Mouse (Mus musculus): Measurements from ENCODE around the gene Gm48551.

Gene Gm48551

DNA sequence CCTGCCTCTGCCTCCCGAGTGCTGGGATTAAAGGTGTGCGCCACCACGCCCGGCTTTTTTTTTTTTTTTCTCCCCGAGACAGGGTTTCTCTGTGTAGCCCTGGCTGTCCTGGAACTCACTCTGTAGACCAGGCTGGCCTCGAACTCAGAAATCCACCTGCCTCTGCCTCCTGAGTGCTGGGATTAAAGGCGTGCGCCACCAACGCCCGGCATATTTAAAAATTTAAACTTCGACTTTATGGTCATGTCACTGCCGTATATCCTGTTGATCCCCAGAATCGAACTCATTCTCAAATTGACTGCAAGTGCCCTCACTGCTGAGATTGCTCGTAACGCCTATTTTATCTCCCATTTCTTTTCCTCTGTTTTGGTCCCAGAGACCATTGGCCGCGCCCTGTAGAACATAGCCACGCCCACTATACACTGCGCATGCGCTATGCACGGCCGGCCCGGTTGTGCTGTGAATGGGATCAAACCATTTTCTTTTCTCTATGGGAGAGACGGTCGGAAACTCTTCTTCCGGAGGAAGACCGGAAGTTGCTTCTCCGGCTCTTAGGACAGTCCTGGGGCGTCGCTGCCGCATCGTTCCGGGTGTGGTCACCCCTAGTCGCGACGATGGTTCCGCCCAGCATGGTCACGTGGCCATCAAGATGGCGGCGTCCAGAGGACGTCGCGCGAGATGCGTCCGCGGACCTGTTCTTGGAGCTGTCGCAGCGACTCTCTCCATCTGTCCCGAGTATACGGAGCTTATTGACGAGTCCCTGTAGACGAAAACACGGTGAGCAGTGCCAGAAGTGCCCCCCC lies at the start of gene Gm48551, which contains the start of gene Dohh:
TSS of gene Gm48551 (plus strand) at position 665 of the 803 bp plus-strand sequence.
TSS of gene Dohh (plus strand) at position 627 of the 803 bp plus-strand sequence.
- DNase-seq (ENCODE audit: low spot score in 2 of 2), result peak; percentile 98 to 99

DNA sequence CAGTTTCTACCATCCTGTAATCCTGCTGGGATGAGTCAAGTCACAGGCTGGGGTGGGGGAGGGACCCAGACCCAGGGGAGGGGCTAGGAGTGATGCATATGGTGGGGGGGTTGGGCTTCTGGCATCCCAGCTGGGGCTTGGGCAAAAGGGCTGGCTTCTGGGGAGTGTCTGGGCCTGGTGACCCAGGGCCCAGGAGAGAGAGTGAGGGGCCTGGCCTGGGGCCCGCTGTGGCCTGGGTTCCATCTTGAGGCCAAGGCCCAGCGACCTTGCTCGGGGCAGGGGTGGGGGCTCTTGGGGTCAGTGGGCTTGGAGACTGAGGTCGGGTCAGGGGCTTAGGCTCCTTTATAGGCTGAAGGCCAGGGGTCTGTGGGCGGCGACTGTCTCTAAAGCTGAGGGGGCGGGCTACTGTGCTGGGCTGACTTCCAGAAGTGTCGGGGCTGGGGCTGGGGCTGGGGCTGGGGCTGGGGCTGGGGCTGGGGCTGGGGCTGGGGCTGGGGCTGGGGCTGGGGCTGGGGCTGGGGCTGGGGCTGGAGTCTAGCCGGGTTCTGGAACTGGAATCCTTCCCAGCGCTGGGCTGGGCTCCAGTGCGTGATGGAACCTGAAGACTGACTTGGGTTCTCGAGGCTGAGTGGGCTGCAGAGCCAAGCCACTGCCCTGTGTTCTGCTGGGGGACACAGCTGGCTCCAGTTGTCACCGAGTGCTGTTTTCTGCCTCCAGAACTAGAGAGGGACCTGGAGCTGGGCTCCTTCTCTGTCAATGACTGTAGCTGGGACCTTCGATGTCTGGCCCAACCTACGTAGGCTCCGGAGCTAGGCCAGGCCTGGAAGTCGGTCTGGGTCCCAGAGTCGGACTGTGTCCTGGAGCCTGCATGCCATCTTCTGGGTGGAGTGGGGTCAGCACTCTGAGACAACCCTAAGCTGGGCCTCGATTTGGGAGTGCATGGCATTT lies 48.6 kb upstream of the Gm48551 start:
- DNase-seq (ENCODE audit: low spot score in 2 of 2), result no peak

DNA sequence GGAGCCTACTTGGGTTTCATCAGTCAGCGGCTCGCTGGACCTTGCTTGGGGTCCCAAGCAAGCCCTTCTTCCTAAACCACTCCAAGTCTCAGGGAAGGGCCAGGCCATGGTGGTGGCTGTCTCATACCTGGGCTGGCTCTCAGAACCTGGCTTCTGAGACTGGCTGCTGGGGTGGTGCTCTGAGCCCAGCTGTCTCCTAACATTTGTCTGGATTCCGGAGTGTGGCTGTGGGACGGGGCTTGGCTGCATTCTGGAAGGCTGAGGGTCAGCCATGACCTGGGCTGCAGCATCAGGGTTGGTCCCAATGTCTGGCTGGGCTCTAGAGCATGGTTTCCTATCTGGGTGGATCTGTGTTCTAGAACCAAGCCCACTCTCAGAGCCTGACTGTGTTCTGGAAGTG lies 47.7 kb upstream of the Gm48551 start:
- DNase-seq (ENCODE audit: low spot score in 2 of 2), result no peak

DNA sequence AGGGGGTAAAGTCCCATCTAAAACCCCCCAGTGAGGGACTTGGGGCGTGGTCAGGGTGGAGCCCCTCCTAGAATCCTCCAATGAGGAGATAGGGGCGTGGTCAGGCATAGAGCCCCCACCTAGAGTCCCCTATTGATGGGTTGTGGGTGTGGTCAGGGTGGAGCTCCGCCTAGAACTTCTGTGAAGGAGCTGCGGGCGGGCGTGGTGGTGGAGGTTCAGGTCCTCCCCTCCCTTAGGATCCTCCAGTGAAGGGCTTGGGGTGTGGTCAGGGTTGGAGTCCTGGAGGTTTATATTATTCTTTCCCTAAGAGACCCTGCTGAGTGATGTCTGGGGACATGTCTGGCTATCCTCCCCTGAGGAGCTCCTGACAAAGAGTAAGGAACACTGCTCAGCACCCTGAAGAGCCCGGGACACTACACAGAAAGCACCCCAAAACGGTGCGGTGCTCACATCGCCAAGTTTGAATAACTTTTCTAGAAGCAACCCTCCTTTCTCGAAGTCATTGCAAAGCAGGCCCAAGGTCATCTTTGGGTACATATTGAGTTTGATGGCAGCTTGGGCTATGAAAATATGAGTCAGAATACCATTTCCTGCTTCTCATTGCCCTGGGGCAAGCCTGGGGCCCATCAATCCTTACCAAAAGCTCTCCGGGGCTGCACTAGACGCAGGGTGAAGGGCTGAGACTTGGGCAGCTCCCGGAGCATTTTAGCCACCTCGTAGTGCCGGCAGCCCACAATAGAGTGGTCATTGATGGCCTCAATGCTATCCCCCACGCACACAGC lies 43.5 kb upstream of the Gm48551 start:
- no peak for DNase-seq (ENCODE audit: low spot score in 2 of 2)

DNA sequence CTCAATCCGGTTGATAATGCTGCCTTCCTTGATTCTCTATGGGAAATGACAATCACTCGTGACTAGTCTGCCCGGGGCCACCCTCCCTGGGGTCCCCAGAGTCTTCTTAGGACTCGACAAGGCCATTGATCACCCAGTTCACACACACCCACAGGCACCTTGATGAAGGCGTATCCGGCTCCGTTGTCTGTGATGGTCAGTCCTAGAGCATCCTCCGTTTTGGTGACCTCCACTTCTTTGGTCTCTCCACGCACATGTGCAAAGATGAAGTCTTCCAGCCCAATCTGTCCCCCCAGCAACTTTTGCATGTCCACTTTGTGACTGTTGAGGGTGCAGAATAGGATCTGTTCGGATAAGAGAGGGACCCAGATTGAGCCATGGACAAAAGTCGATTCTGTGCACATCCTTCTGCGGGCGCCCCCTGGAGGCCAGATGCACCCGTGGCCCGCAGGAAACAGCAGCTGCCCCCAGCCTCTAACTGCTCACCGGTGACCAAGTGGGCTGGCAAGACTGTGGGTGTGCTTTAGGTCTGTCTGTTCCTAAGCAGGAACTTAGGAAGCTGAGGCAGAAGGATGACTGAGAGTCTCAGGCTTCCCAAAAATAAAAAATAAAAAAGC lies 42.8 kb upstream of the Gm48551 start:
- peak in 1 of 2 experiments; percentile 61 for DNase-seq (ENCODE audit: low spot score in 2 of 2)

DNA sequence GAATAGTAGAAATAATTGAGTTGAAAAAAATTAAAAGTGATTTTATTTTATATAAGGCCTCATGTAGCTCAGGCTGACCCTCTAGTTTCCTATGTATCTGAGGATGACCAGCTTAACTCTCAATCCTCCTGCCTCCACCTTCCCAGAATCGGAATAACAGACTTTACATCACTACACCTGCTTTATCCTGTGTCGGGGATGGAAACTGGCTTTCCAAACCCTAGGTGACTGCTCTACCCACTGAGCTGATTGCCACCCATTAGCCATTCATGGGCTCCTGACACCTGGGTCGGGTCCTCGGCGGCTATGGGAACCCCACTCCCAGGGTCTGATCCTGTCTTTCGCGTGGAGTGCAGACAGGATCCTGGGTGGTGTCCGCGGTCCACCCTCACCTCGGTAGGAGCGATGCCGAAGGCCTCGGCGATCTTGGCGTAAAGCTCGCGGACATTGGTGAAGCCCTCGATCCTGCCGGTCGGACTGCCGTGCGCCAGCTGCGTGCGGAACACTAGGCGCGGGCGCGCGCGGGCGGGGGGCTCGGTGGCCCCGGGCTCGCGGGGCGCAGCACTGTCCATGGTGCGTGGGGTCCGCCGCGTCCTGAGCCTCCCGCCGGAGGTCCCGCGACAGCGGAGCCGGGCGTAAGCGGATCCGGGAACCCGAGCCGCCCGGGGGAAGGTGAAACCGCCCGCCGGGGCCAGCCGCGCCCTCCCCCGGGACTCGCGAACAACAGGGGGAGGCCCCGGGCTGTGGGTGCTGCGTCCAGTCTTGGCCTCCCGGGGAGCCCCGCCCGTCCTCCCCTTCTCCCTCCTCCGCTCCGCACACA lies 41.4 kb upstream of the Gm48551 start, which contains the start of gene Gipc3:
TSS of gene Gipc3 (minus strand) at position 581 of the 820 bp plus-strand sequence.
- DNase-seq (ENCODE audit: low spot score in 2 of 2), result no peak

DNA sequence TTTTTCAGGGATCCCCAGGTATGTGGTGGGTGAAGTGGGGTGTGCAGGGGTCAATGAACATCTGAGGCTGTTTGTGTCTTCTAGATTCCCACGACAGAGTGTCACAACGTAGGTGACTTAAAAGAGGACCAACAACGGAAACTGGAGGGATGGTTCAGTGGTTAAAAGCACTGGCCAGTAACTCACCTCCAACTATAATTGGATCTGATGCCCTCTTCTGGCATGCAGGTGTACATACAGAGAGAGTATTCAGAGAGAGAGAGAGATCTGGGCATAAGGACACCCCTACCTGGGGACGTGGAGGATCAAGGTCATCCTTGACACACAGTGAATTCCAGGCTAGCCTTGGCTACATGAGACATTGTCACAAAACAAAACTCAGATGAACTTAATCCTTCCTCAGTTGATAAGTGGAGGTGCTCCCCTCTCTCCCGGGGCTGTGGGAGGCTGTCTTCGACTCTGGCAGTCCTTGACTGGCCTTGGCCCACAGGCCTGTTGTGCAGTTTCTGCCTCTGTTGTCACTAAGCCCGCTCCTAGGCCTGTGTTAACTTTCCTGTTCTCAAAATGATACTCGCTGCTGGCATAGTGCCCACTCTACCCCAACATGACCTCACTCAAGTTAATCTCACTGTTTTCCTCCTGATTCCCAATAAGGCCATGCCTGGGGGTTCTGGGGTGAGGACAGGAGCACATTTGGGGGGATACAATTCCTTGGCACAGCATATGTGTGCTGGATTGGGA lies 39.7 kb upstream of the Gm48551 start:
- DNase-seq (ENCODE audit: low spot score in 2 of 2), result no peak

DNA sequence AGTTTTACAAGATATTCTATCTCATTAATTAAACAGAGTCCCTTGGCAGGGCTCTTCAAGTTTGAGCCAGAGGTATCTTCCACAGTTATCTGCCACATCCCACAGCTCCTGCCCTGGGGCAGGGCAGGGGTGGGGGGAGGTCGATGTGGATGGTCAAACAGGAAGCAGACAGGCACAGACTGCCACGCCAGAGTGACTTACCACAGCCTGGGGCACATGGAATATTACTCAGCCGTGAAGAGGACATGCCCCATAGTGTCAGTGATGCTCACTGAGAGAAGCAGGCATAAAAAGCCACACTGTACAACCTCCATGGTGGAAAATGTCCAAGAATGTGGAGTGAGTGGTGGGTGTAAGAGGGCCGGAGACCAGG lies 39.1 kb upstream of the Gm48551 start:
- no peak for DNase-seq (ENCODE audit: low spot score in 2 of 2)

DNA sequence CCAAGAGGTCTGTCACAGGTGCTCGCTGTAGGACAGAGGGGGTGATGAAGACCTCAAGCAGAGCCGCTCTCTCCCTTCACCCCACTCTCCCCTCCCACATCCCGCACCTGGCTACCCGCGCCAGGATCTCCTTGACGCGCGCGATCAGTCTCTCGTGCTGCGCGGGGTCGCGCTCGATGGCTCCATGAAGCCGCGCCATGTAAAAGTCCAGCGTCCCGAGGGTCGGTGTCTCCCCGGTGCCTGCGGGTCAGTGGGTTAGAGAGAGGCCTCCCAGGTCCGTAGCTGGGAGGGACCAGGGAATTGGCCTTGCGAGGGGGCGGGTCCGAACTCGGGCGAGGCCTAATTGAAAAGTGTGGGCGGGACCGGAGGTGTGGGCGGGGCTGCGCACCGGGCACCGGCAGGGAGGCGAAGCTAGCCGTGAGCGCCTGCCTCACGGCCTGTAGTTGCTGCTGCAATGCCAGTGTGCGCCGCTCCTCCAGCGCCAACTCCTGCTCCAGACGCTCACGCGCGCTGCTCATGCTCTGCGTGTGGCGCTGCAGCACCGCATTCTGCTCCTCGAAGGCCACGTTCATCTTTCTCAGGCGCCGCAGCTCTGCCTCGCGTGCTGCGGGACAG lies 37.7 kb upstream of the Gm48551 start:
- no peak for DNase-seq (ENCODE audit: low spot score in 2 of 2)

DNA sequence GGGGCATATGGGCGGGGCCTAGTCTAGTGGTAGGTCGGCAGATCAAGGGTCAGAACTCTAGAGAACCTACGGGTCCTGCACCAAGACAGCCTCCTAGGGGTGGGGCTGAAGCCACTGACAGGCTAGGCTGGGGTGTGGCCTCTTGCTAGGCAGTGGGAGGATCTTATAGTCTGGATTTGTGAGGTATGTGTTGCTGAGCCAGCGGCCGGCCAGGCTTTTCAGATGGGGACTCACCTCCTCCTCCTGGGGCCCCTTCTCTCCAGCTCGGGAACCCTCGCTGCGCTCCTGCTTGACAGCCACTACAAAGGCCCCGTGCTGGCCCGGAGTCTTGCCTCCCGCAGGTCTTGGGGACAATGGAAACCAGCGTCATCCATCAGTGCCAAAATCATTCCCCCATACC lies 35.1 kb upstream of the Gm48551 start:
- no peak for DNase-seq (ENCODE audit: low spot score in 2 of 2)

DNA sequence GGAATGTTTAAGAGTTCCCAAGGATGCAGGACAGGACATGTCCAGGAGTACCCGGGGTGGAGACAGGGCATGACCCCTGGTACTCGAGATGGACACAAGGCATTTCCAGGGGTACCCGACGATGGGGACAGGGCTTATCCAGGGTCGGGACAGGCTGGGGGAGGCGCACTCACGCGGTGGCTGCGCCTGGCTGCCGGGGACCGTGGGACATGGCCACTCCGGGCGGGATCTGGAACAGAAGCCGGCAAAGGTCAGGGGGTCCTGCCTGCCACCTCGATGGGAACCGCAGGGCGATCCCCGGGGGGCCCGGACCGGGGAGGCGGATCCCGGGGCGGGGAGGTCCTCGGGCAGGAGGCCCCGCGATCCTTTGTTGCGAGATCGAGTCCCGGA lies 34.3 kb upstream of the Gm48551 start:
- no peak for DNase-seq (ENCODE audit: low spot score in 2 of 2)

DNA sequence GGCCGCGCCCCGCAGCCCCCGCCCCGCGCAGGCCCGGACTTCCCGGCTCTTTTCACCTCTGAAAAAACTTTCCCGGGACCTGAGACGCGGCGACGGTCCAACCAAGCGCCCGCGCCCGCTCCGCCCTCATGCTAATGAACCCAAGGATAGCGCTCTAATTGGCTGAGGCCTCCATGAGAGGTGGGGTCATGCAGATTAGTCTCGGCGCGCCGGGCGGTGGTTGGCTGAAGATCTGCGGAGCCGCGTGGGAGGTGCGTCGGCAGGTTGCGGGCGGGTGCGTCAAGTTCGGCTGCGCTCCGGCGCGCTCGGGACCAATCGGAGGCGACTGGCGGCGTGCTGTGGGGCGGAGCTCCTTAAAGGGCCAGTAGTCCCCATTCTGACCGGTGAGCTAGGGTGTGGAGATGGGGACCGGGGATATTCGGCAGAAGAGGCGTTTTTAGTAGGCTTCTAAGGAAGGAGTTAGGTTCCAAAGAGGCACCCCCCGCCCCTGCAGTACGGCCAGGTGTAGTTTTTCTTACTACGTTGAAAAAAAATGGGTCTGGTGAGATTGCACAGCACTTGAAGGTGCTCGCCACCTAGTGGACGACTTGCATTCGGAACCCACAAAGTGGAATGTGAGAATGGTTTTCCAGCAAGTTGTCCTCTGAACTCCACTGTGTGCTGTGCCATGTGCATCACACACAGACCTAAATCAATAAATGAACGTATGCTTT lies 33.8 kb upstream of the Gm48551 start, which contains the start of gene Hmg20b:
TSS of gene Hmg20b (minus strand) at position 130 of the 713 bp plus-strand sequence.
- peak; percentile 99 for DNase-seq (ENCODE audit: low spot score in 2 of 2)

DNA sequence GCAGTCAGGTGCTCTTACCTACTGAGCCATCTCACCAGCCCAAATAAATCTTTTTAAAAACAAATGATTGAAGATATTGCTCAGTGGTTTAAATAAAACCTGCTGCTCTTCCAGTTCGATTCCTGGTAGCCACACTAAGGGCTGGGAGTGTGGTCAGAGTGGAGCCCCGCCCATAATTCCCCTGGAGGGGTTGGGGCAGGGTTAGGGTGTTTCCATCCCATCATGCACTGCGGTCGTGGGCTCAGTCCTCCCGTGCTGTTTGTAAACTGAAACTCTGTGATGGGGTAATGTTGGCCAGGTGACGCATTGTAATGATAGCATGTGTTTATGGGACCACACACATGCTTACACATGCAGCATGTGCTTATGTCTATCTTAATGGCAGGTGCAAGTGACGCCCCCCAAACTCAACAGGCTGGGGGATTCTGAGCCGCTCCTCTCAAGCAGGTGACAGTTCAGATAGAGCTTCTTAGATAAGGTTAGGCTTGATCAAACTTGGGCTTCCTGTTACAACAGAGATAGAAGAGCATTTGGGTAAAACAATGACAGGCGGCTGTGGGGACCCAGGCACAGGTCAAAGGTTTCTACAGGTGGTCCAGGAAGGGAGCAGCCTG lies 32.5 kb upstream of the Gm48551 start:
- DNase-seq (ENCODE audit: low spot score in 2 of 2), result no peak

DNA sequence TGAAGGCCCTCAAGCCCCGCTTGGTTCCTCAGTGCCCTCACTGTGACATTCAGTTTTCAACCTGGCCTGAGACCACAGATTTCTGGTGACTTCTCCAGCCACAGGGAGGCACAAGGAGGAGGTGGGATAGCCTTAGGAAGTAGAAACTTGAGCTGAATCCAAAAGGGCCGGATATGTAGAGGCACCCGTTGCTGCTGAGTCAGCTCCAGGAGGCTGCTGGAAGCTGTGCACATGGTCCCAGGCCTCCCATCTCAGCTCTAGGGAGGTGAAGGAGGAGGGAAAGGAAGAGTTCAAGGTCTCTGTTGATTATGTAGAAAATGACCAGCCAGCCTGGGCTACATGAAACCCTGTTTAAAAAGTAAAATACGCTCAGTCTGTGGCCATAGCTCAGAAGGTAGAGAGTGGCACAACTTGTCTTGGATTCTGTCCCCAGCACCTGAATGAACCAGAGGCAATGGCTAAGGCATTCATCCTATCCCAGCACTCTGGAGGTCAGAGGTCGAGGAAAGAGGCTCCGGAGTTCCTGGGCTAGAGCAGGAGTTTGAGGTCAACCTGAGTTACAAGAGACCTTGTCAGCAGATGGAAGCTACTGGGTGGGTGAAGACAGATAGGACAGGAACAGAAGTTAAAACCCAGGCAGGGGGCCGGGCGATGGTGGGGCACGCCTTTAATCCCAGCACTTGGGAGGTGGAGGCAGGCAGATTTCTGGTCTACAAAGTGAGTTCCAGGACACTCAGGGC lies 29.4 kb upstream of the Gm48551 start:
- DNase-seq (ENCODE audit: low spot score in 2 of 2), result no peak

DNA sequence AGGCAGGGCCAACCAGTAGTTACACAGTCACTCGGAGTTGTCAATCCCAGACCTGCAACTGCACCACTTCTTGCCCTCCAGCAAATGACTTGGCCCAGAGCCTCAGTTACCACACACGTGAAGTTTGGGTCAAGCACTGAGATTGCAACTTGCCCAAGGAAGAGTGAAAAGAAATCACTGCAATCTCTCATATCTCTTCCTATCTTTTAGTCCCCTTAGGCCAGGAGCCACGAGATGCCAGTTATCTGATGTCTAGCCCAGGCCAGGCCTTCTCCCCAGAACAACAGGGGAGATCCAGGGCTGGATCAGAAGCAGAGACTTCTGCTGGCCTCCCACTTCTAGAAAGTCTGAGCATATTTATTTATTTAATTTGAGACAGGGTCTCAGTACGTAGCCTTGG lies 28.7 kb upstream of the Gm48551 start:
- DNase-seq (ENCODE audit: low spot score in 2 of 2), result no peak

DNA sequence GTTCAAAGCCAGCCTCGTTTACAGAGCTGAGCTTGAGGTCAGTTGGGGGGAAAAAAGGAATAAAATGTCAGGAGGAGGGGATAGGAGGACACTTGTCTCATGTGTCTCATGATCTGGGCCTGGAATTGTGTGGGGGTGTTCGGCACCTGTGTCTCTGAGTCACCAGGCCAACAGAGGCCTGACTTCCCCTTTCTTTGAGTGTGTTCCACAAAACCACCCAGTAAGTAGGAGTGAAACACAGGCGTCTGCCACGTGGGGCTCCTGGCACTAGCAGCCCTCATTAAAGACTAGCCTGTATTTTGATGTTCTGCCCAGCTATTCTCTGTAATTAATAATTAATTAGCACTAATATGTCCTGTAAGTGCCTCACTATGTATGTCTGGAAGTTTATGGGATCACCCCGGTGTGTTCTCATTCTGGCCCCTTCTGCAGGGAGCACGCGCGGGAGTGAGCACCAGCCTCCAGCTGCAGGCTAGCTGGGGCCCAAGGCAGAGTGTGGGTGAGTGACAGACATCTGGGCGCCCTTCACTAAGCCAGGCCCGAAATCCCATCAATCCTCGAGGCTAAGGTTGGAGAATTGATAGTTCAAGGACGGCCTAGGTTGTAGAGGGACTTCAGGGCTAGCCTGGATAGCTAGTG lies 27.8 kb upstream of the Gm48551 start:
- DNase-seq (ENCODE audit: low spot score in 2 of 2), result no peak
